Mouse (Mus musculus) intestine, postnatal 0 days (tissue): ENCODE results near the gene Ppm1h. TPM values are rescaled to one million over a fixed set of nuclear protein-coding genes. Genes with fewer than 3 reads are reported as not detected.

Source experiments
- ATAC-seq: fragments of 200-750 bp; cut with Nextera tagmentation; 2 replicates; pipeline ENCODE4 v1.8.0; 2017; ENCODE audit warnings: mild to moderate bottlenecking, moderate TSS enrichment, moderate library complexity
- H3K27ac ChIP-seq: fragments of 300-500 bp; sonication (generic); 2 replicates; pipeline ENCODE4 v1.5.1; 2014; ENCODE audit warnings: mild to moderate bottlenecking, low read depth, low read length, moderate library complexity
- H3K27me3 ChIP-seq: fragments of 300-500 bp; sonication (generic); replicated peaks from 2 replicates; pipeline ENCODE4 v1.6.1; 2014; ENCODE audit warnings: low read length, mixed read lengths; ENCODE audit not compliant: control insufficient read depth, insufficient read depth
- H3K36me3 ChIP-seq: fragments of 300-500 bp; sonication (generic); 2 replicates; pipeline ENCODE4 v1.6.1; 2014; ENCODE audit warnings: mild to moderate bottlenecking, moderate library complexity; ENCODE audit not compliant: control insufficient read depth, insufficient read depth
- H3K4me1 ChIP-seq: fragments of 300-500 bp; sonication (generic); replicated peaks from 2 replicates; pipeline ENCODE4 v1.6.1; 2014; ENCODE audit warnings: antibody characterized with exemption, low read length, mixed read lengths; ENCODE audit not compliant: control insufficient read depth, insufficient read depth
- H3K4me2 ChIP-seq: fragments of 300-500 bp; sonication (generic); replicated peaks from 2 replicates; pipeline ENCODE4 v1.6.1; 2014; ENCODE audit warnings: low read depth, mild to moderate bottlenecking, moderate library complexity
- H3K4me3 ChIP-seq: fragments of 300-500 bp; sonication (generic); 2 replicates; pipeline ENCODE4 v1.5.1; 2014; ENCODE audit warnings: low read depth, low read length
- H3K9ac ChIP-seq: fragments of 300-500 bp; sonication (generic); 2 replicates; pipeline ENCODE4 v1.6.1; 2014; ENCODE audit warnings: mild to moderate bottlenecking, low read depth, low read length
- H3K9me3 ChIP-seq: fragments of 300-500 bp; sonication (generic); 2 replicates; pipeline ENCODE4 v1.6.1; 2016; ENCODE audit warnings: mixed run types; ENCODE audit not compliant: control insufficient read depth
- CTCF ChIP-seq: sonication (generic); IDR thresholded peaks from 2 replicates; pipeline ENCODE4 v1.5.1; 2016; ENCODE audit warnings: low read depth, mild to moderate bottlenecking, control low read depth, antibody characterized with exemption, moderate library complexity
- WGBS: fragments of 180-500 bp; shearing (Covaris S2); extraction: QIAGEN DNeasy Blood & Tissue Kit; methylation state at CpG from one replicate; pipeline ENCODE4 v1.1.7; 2014; 5-methylcytosine and 5-hydroxymethylcytosine counted together
- polyA plus RNA-seq: library from polyadenylated mRNA; unstranded; fragments of >200 nt; fragmentation: Nextera tagmentation; extraction: Ambion mirVana; gene quantifications from 2 replicates; pipeline ENCODE4 v1.2.1, GENCODE M21; 2015

Ppm1h gene
- polyA plus RNA-seq, 1 experiment from 2014 or later: 17.9 TPM

GRCm38 (mm10) chr10:122765521-122765920 lies 87.0 kb downstream of the Ppm1h start:
- TF ChIP-seq CTCF: no peak
- WGBS: 21% methylated on average over 4 of the region's 4 CpGs
- no peaks in the 10 kb centered on the region for H3K9me3 ChIP-seq
- H3K36me3 ChIP-seq: no peaks in the 10 kb centered on the region; the same call in 1 of the 2 replicates
- no peaks in the 10 kb centered on the region for H3K4me1 ChIP-seq
- H3K4me2 ChIP-seq: no peak overlapping the region
- ATAC-seq: no peak
- H3K27me3 ChIP-seq: no peaks in the 10 kb centered on the region
- no peak overlapping the region for H3K27ac ChIP-seq
- H3K9ac ChIP-seq: no peak overlapping the region
- H3K4me3 ChIP-seq: no peak overlapping the region

- Histone ChIP-seq H3K9ac (no peak overlapping the region), H3K27ac (no peak overlapping the region), H3K36me3 (no peaks in the 10 kb centered on the region; the same call in 1 of the 2 replicates), H3K27me3 (no peaks in the 10 kb centered on the region), H3K4me2 (no peak overlapping the region), H3K4me3 (no peak overlapping the region), H3K4me1 (no peaks in the 10 kb centered on the region), H3K9me3 (no peaks in the 10 kb centered on the region)
- no peak for TF ChIP-seq CTCF
- WGBS: 60% methylated on average over 8 of the region's 8 CpGs
- no peak for ATAC-seq
Measured at GRCm38 (mm10) chr10:122765992-122766391, 87.4 kb downstream of the Ppm1h start.

GRCm38 (mm10) chr10:122768204-122768892 lies 89.8 kb downstream of the Ppm1h start:
- H3K27ac ChIP-seq: no peak overlapping the region

GRCm38 (mm10) chr10:122768893-122769341 lies 90.4 kb downstream of the Ppm1h start:
- no peaks in the 10 kb centered on the region; the same call in 1 of the 2 replicates for H3K36me3 ChIP-seq
- H3K4me1 ChIP-seq: no peaks in the 10 kb centered on the region
- ATAC-seq: no peak
- H3K9ac ChIP-seq: no peak overlapping the region
- TF ChIP-seq CTCF: no peak
- no peaks in the 10 kb centered on the region for H3K9me3 ChIP-seq
- H3K27me3 ChIP-seq: no peaks in the 10 kb centered on the region
- H3K27ac ChIP-seq: no peak overlapping the region
- H3K4me3 ChIP-seq: no peak overlapping the region
- WGBS: 68% methylated on average over 6 of the region's 6 CpGs
- H3K4me2 ChIP-seq: no peak overlapping the region

More at GRCm38 (mm10) chr10:122768204-122768892, 89.8 kb downstream of the Ppm1h start:
- Histone ChIP-seq H3K9me3 (no peaks in the 10 kb centered on the region), H3K4me1 (no peaks in the 10 kb centered on the region), H3K9ac (no peak overlapping the region), H3K4me2 (no peak overlapping the region), H3K36me3 (no peaks in the 10 kb centered on the region; the same call in 1 of the 2 replicates), H3K4me3 (no peak overlapping the region), H3K27me3 (no peaks in the 10 kb centered on the region)
- TF ChIP-seq CTCF: no peak
- no peak for ATAC-seq
- 70% methylated on average over 13 of the region's 13 CpGs for WGBS

- Histone ChIP-seq H3K36me3 (no peaks in the 10 kb centered on the region; the same call in 1 of the 2 replicates), H3K4me2 (no peak overlapping the region), H3K9me3 (no peaks in the 10 kb centered on the region), H3K27ac (no peak overlapping the region), H3K4me1 (no peaks in the 10 kb centered on the region), H3K4me3 (no peak overlapping the region), H3K9ac (no peak overlapping the region), H3K27me3 (no peaks in the 10 kb centered on the region)
- no peak for ATAC-seq
- TF ChIP-seq CTCF: no peak
- 61% methylated on average over 7 of the region's 7 CpGs for WGBS
Measured at GRCm38 (mm10) chr10:122770337-122770736, 91.8 kb downstream of the Ppm1h start.

- H3K27me3 ChIP-seq: no peaks in the 10 kb centered on the region
- WGBS: 76% methylated on average over 5 of the region's 5 CpGs
- H3K27ac ChIP-seq: no peak overlapping the region
- no peaks in the 10 kb centered on the region; the same call in 1 of the 2 replicates for H3K36me3 ChIP-seq
- no peak overlapping the region for H3K4me2 ChIP-seq
- H3K4me3 ChIP-seq: no peak overlapping the region
- no peak for ATAC-seq
- no peak overlapping the region for H3K9ac ChIP-seq
- H3K4me1 ChIP-seq: no peaks in the 10 kb centered on the region
- no peaks in the 10 kb centered on the region for H3K9me3 ChIP-seq
- no peak for TF ChIP-seq CTCF
Measured at GRCm38 (mm10) chr10:122770987-122771386, 92.4 kb downstream of the Ppm1h start.
